Mouse (Mus musculus): ENCODE data around the gene Smyd3.

Gene Smyd3

GRCm38 (mm10) chr1:179281401-179282121 lies 236.3 kb downstream of the Smyd3 start:
- DNase-seq, result no peak

- no peak for DNase-seq
Observed at GRCm38 (mm10) chr1:179279116-179279515, 238.7 kb downstream of the Smyd3 start.

GRCm38 (mm10) chr1:179277346-179277745 lies 240.5 kb downstream of the Smyd3 start:
- no peak for DNase-seq

- no peak for DNase-seq
Observed at GRCm38 (mm10) chr1:179276866-179277265, 241.0 kb downstream of the Smyd3 start.

GRCm38 (mm10) chr1:179272926-179273325 lies 244.9 kb downstream of the Smyd3 start:
- no peak for DNase-seq

- no peak for DNase-seq
Observed at GRCm38 (mm10) chr1:179272351-179272750, 245.5 kb downstream of the Smyd3 start.

- DNase-seq, result no peak
Observed at GRCm38 (mm10) chr1:179266936-179267335, 250.9 kb downstream of the Smyd3 start.

GRCm38 (mm10) chr1:179261496-179261966 lies 256.3 kb downstream of the Smyd3 start:
- DNase-seq, result peak in 1 of 2 experiments; percentile 6

- no peak for DNase-seq
Observed at GRCm38 (mm10) chr1:179255826-179256512, 261.9 kb downstream of the Smyd3 start.

GRCm38 (mm10) chr1:179254531-179254930 lies 263.3 kb downstream of the Smyd3 start:
- DNase-seq, result no peak

- no peak for DNase-seq
Observed at GRCm38 (mm10) chr1:179252611-179253010, 265.2 kb downstream of the Smyd3 start.

GRCm38 (mm10) chr1:179250388-179250787 lies 267.5 kb downstream of the Smyd3 start:
- no peak for DNase-seq

GRCm38 (mm10) chr1:179243554-179243953 lies 274.3 kb downstream of the Smyd3 start:
- DNase-seq, result no peak

- peak; percentile 15 to 23 for DNase-seq
Observed at GRCm38 (mm10) chr1:179240663-179241279, 277.1 kb downstream of the Smyd3 start.

- DNase-seq, result no peak
Observed at GRCm38 (mm10) chr1:179238639-179239038, 279.2 kb downstream of the Smyd3 start.

GRCm38 (mm10) chr1:179237989-179238388 lies 279.9 kb downstream of the Smyd3 start:
- peak; percentile 17 to 34 for DNase-seq

- DNase-seq, result no peak
Observed at GRCm38 (mm10) chr1:179236217-179236840, 281.5 kb downstream of the Smyd3 start.

GRCm38 (mm10) chr1:179231777-179232661 lies 285.8 kb downstream of the Smyd3 start:
- peak; percentile 46 to 50 for DNase-seq

GRCm38 (mm10) chr1:179229515-179229914 lies 288.3 kb downstream of the Smyd3 start:
- DNase-seq, result peak in 1 of 2 experiments; percentile 17

GRCm38 (mm10) chr1:179220290-179220689 lies 297.6 kb downstream of the Smyd3 start:
- no peak for DNase-seq

GRCm38 (mm10) chr1:179218061-179218460 lies 299.8 kb downstream of the Smyd3 start:
- no peak for DNase-seq

GRCm38 (mm10) chr1:179217036-179217435 lies 300.8 kb downstream of the Smyd3 start:
- DNase-seq, result no peak
